Mouse (Mus musculus): ENCODE measurements around the gene Atg4b. TPM values are rescaled to one million over a fixed set of nuclear protein-coding genes. Genes with fewer than 3 reads are reported as not detected.
"Not testable (repeated sequence)": the region's sequence is repeated elsewhere in the genome, so short reads cannot be mapped to it uniquely, and the experiment has no call there.

Atg4b gene
- total RNA-seq, 2 experiments from 2014 or later = 46.6 to 55.0 TPM

DNA sequence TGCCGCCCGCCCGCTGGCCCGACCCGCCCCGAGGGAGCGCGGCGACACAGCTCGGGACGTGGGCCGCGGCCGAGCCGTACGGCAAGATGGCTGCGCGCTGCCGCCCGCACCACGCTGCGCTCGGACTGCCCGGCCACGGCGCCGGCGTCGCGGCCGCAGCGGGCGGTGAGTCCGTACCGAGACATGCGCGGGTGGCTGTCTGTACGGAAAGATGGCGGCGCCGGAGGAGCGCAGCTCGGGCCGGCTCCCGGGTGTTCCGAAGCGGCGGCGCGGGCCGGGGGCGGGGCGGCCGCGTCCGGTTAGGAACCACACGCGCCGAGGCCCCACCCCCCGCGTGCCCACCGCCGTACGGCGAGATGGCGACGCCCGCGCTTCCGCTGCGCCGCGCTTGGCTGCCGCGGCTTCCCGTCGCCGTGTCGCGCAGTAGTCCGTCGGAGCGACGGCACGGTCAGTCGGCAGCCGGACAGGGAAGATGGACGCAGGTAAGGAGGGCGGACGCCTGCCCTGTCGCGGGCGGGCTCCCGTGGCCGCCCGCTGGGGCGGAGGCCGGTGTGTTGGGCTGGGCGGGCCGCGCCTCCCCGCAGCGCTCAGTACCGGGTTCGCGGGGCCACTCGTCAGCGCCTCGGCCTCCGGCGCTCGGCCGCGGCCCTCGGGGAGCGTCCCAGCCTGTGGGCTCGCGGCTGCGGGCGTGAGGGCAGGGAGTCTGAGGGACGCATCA is 3.4 kb downstream of the Atg4b start, which contains the start of gene Thap4:
TSS of gene Thap4 (minus strand) at position 292 of the 718 bp plus-strand sequence.
- DNase-seq = peak; percentile 94 to 95
- intact Hi-C loops (cut with DNase I) = loop anchor here (2.0 to 10.0 kb wide), 2 partner anchors 46 to 410 kb away; partner anchors contain the start of genes Dtymk, Pask and Ppp1r7

DNA sequence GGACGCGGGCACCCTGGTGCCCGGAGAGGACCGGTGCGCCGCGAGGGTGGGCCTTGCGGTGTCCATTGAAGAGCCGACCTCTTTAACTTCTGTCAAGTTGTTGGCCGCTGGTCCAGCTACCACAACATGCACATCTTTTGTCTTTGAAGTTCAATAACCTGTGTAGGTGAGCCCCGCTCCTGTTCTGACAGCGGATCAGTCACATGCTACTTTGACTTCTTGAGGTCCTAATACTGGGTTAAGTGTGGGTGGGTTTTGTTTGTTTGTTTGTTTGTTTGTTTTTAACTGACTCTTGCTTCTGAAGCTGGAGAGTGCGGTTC is 4.0 kb downstream of the Atg4b start:
- DNase-seq = no peak
- intact Hi-C loops (cut with DNase I) = loop anchor here (2.0 to 10.0 kb wide), 2 partner anchors 46 to 410 kb away; partner anchors contain the start of genes Dtymk, Pask and Ppp1r7

DNA sequence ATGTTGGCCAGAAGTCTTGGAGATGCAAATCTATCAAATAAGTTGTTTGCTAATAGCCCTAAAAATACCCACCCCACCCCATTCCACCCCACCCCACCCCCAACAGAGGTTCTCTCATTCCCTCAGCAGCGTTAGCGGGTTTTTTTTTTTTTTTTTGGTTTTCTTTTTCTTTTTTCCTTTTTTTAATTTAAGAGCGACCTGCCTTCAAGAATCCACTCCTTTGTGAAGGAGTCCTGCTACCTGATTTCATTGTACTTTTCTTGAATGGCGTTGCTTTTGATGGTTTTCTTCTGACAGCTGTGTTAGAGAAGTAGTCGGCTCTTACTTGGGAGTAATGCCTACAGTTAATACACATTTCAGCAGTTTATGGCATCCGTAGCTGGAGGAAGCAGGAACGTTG is 4.3 kb downstream of the Atg4b start:
- intact Hi-C loops (cut with DNase I) = loop anchor here (2.0 to 10.0 kb wide), 2 partner anchors 45 to 411 kb away; partner anchors contain the start of genes Dtymk, Pask and Ppp1r7
- DNase-seq = no peak

DNA sequence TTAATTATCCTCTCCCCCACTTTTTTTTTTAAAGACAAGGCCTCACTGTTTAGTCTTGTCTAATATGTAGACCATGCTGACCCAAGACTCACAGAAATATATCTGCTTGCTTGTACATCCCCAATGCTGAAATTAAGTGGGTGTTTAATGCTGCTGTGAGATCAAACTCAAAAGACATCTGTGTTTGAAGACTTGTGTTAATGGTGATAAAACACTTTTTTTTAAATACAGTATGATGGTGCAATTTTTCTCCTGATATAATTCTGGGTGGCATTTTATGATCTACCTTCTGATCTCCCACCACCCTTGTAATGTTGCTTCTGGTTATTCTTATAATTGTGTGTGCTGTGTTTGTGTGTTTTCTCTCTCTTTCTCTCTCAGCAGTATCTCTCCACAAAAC is 4.9 kb downstream of the Atg4b start:
- intact Hi-C loops (cut with DNase I) = loop anchor here (10.0 kb wide), 1 partner anchor 411 kb away; the partner anchor contains the start of genes Pask and Ppp1r7
- no peak for DNase-seq

DNA sequence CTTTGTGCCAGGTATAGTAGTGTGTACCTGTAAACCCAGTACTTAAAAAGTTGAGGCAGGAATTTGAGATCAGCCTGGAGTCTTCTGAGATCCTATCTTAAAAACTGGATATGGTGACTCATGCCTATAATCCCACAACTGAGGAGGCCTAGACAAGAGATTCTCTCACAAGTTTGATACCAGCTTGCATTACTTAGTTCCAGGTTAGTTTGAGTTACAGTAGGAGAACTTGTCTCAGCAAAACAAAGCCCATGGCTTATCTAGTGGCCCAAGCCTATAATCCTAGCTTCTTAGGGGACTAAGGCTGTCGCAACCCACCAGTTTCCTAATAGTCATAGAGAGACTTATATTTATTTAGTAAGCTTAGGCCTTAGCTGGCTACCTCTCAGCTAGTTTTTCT is 8.8 kb downstream of the Atg4b start:
- intact Hi-C loops (cut with DNase I) = no loop called here
- no peak for DNase-seq

DNA sequence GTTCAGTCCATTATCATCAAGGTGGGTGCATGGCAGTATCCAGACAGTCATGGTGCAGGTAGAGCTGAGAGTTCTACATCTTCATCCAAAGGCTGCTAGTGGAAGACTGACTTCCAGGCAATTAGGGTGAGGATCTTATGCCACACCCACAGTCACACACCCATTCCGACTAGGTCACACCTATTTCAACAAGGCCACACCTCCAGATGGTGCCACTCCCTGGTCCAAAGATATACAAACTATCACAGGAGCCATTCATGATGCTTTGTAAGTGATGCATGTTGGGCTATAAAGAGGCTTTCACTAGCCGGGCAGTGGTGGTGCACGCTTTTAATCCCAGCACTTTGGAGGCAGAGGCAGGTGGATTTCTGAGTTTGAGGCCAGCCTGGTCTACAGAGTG is 12.2 kb downstream of the Atg4b start:
- DNase-seq; intact Hi-C loops (cut with DNase I): not testable (repeated sequence)

DNA sequence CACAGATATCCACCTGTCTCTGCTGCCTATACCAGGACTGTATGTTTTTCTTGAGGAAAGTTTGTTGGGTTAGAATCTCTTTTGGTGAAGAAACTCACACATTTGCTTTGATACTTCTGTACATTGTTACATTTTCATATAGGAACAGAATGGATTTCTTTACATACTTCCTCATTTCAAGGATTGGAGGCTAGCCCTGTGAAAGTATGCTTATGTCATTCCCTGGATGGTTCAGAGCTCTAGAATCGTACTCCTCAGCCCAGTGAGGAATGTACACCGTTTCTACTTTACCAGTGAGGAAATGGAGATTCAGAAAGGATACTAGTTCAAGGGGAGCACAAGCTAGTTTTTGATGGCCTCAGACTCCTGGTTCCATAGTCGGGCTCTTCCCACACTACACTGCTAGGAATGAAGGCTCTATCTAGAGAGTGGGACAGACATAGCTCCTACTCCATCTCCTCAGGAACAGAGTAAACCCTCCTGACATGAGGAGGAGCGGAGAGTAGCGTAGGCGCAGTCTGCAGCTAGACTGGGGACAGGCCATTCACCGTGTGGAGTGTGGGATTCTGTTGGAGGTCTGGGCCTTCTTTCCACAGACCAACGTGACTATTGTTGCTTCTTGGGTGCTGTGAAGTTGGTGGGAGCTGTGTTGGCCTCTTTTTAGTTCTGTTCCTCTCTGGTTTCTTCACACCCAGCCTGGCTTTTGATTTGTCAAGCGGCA is 13.7 kb downstream of the Atg4b start:
- intact Hi-C loops (cut with DNase I) = no loop called here
- no peak for DNase-seq

DNA sequence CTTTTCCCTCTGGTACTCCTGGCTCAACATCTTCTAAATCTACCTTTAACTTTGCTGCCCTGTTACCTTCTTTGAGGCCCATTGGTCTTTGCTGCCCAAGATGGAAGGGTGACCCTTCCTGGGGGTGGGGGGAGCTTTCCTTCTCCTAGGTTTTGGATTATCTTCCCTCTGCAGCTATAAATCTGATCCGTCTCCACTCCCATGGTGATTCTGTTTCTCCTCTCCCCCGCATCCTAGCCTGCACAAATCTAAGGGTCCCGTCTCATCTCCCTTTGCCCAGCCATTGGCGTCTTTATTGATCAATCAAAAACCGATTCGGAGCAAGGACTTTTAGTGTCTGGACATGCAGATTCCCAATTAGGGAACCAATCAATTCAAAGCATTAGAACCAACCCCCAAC is 16.3 kb downstream of the Atg4b start:
- DNase-seq = no peak
- intact Hi-C loops (cut with DNase I) = no loop called here

DNA sequence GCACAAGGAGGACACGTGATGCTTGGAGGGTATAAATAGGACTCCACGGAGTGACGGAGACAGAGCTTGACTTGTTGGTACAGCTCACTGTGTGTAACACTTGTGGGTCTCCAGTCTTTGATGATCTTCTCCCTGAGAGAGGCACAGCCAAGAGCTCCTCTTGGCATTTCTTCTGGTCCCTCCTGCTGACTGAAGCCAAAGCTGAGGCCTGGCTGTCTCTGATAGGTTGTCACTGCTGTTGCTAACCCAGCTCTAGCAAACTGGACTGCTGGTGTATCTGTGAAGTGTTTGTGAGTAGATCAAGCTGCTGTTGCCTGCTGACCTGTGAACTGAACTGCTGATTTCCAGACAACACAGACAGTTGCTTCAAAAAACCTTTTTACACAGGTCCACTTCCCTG is 18.6 kb downstream of the Atg4b start:
- DNase-seq = peak in 1 of 2 experiments; percentile 10

DNA sequence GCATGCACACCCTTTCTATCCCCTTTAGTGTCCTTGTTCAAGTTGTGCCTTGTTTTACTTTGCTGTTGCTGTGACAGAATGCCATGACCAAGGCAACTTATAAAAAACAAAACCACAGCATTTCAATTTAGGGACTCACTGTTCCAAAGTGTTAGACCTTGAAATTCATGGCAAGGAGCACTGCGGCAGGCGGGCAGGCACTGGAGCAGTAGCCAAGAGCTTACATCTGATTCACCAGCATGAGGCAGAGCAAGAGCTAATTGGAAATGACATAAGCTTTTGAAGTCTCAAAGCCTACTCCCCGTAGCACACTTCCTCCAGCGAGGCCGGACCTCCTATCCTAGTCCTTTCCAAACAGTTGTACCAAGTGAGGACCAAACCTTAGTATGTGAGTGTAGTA is 25.4 kb downstream of the Atg4b start:
- DNase-seq = no peak
- intact Hi-C loops (cut with DNase I) = no loop called here

More for the DNA sequence above, 18.6 kb downstream of the Atg4b start:
- intact Hi-C loops (cut with DNase I) = no loop called here

DNA sequence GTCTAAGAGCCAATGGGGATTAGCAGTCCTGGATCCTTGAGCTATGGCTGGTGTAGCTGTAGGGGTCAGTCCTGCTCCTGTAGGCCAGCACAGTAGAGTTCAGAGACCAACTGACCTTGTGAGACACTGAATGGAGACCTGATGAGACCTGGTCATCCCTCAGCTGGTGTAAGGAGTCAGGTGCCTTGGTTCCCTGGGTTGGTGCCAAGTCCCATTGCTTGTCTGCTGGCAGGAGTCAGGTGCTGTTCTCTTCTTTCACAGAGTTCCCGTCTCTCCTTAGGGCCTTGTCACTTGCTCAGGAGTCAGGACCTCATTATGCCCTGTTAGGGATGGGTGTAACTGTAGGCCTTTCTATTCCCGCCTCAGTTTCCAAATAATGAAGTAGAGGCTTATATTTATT is 35.6 kb downstream of the Atg4b start:
- DNase-seq = no peak
- intact Hi-C loops (cut with DNase I) = no loop called here

DNA sequence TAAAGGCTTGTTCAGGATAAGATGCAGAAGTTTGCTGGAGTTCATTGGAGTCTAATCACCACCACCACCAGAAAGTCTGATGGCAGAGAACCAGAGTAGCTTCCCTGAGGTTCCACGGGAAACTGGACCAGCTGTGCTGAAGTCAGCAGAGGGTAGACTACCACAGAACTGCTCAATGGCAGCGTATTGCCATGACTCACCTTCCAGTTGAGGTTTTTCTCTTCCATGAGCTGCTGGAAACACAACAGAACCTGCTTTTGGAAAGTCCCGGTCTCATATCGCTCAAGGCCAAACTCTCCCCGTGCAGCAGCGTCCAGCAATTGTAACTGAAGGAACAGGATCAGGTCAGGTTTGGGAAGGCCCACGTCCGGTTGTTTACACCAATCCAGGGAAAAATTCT is 43.2 kb downstream of the Atg4b start:
- intact Hi-C loops (cut with DNase I) = loop anchor here (10.0 kb wide), 1 partner anchor 450 kb away; the partner anchor contains the start of genes Pask and Ppp1r7
- no peak for DNase-seq

DNA sequence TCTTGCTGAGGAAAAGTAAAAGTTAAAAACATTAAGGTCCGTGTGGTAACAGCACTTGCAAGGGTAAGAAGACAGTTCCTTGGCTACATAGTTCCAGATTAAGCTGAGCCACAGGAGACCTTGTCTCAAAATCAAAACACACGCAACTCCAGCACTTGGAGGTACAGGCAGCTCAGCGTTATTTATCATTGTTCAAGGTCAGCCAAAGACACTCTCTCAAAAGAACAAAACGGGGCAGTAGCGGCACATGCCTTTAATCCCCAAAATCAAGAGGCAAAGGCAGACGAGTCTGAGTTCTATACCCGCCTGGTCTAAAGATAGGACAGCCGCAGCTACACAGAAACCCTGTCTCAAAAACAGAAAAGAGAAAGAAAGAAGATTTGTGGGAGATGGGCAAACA is 44.6 kb downstream of the Atg4b start:
- DNase-seq = no peak
- intact Hi-C loops (cut with DNase I) = loop anchor here (10.0 kb wide), 1 partner anchor 451 kb away; the partner anchor contains the start of genes Pask and Ppp1r7

DNA sequence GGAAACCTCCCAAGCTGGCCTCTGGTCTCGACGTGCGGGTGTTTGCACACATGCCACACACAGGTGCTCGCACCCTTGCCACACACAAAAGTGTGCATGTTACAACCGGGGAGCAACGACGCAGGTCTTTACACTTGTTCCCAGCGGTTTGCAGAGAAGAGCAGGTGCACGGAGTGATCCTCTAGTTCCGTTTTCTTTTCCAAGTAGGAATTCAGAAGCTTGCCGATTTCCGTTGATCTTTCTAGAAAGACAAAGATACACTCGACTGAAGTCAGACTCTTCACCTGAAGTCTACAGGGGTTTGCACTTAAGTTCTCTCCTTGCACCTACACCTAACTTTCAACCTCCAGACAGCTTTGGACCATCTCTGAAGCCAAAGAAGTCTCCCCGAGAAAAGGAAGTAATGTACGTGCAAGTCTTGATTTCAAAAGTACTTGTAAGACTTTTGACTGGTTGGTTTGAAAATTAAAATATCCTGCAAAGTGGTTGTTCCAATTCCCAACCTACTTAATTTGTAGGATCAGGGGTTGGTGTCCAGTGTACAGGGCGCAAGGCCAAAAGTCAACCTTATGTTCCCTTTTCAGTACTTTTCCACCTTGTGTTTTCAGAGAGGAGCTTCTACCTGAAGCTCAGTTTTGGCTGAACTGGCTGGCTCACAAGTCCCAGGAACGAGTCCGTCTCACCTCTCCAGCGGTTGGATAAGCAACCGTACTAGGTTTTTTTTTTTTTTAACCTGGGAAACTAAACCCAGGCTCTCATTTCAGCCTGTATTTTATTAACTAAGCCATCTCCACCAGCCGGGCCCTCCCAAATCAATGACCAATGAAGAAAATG is 49.6 kb downstream of the Atg4b start:
- DNase-seq = no peak
- intact Hi-C loops (cut with DNase I) = loop anchor here (2.0 to 10.0 kb wide), 2 partner anchors 46 to 136 kb away; partner anchors contain the start of gene Thap4

DNA sequence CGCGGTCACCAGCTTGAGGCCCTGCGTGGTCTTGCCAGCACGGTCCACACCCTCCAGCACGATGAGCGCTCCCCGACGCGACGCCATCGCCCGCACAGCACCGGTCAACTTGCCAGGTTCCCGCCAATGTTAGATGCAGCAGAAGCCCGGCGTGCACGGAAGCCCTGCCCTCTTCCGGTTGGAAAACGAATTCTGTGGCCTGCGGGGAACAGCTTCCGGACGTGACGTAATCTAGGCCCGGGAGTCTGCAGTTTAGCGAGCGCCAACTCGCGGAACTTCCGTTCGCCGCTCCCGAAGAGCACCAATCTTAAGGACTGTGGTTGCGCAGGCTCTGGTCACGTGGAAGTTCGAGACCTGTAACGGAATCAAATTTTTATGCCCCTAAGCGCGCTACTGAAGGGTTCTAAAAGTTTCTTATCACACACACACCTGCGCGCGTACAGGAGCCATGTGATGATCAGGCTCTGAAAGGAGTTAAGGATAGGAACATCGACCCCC is 50.5 kb downstream of the Atg4b start, which contains the start of gene Dtymk:
TSS of gene Dtymk (minus strand) at position 194 of the 498 bp plus-strand sequence.
- intact Hi-C loops (cut with DNase I) = loop anchor here (2.0 to 10.0 kb wide), 2 partner anchors 47 to 137 kb away; partner anchors contain the start of gene Thap4
- peak; percentile 95 for DNase-seq

DNA sequence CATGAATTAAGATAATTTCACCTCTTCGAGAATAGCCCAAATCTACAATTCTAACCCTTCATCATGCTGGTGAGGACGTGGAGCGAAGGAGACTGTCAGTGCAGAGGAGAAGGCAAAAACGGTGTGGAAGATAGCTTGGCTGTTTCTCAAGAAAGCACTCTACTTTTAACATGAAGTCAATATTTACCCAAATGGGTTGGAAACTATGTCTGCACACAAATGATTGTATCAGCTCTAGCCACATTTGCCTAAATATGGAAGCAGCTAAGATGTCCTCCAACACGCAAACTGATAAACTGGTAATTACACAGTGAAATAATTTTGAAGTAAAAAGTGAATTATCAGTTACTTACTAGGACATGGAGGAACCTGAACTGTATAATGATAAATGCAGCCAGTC is 51.5 kb downstream of the Atg4b start:
- no peak for DNase-seq
- intact Hi-C loops (cut with DNase I) = loop anchor here (10.0 kb wide), 1 partner anchor 138 kb away; no protein-coding TSS in a partner anchor

DNA sequence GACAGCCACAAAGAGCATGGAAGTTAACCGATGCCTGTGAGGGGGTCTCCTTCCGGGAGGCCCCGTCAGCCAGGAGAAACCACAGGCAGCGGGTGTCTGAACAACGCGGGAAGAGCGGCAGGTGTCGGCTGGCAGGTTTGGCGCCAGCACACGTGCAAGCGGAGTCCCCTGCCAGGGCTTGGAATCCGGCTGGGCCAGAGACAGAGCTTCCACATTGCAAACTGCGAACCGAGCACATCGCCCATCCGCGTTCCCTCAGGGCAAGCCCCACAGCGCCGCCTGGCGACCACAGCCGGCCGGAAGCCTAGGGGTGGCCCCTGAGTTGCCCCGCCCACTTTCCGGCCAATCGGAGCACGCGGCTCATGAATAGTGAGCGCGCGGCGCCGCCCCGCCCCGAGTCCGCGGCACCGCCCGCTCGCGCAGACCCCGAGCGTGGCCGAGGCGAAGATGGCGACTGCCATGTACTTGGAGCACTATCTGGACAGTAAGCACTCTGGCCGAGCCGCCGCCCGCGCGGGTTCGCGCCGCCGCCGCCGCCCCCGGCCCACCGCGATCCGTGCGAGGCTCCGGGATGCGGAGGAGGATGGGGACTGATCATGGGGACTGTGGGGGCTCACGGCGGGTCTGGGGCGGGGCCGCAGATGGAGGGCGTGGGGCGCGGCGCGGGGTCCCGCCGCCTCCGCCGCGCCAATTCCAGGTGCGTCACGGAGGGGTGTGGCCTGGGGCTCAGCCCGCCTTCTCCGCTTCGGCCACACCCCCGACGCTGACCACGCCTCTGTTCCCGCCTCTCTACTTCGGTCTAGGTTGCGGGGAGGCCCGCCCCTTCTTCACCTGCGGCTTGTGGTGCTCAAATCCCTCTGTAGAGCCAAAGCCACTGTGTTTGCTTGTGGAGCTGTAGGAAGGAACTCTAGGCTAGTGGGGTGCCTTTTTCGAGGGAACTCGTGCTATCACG is 52.5 kb downstream of the Atg4b start, which contains the start of gene Ing5:
TSS of gene Ing5 (plus strand) at position 410 of the 952 bp plus-strand sequence.
- intact Hi-C loops (cut with DNase I) = loop anchor here (10.0 kb wide), 1 partner anchor 139 kb away; no protein-coding TSS in a partner anchor
- peak; percentile 100 for DNase-seq

DNA sequence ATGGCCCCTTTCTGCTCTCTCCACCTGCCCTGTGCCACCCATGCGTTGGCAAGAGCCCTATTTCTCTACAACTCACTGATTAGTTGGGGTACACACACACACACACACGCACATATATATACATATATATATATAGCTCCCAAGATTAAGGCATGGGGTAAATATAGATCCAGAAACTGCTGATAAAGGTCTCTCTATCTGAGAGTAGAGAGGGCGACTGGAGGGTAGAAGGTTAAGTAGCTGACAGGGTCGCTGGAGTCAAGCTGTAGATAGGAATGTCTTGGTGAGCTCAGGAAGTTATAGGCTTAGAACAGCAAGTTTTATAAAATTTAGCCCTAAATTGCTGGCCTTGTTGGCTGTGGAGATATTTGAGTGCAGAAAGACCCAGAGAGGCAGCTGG is 53.5 kb downstream of the Atg4b start:
- no peak for DNase-seq
- intact Hi-C loops (cut with DNase I) = loop anchor here (10.0 kb wide), 1 partner anchor 140 kb away; no protein-coding TSS in a partner anchor

Measured in heart, postnatal 10 days (tissue).